Mouse (Mus musculus): ENCODE results near the gene Jsrp1. TPM values are rescaled to one million over a fixed set of nuclear protein-coding genes. Genes with fewer than 3 reads are reported as not detected.

Gene Jsrp1
- total and polyA plus RNA-seq, 3 experiments = 0.39 TPM; not detected in 2

DNA sequence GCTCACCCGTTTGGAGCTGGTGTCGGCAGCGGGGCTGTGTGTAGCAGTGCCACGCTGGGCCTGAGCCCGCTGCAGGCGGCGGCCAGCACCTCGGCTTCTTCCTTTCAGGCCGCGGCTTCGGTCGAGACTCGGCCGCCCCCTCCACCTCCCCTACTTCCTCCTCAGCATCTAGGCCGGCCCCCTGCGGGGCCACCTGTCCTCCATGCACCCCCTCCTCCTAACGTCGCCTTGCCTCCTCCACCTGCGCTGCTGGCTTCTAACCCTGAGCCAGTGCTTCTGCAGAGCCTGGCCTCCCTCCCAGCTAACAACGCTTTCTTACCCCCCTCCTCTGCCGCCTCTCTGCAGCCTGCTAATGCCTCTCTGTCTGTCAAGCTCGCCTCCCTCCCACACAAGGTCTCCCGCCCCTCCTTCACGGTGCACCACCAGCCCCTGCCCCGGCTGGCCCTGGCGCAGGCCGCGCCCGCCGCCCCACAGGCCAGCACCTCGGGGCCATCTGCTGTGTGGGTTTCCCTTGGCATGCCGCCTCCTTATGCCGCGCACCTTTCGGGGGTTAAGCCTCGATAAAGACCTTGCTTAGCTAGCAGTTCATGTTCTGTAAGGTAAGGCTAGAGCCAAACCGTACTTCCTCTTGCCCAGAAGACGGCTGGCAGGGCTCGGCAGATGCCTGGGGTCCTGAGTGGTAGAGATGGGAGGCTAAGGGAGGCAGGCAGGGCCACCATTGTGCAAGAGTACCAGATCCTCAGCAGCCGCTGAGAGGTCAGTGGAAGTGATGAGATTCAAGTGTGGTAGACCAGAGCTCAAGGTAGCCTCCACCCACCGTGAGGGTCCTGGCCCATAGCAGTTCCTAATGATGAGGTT lies 20.9 kb downstream of the Jsrp1 start:
- peak; percentile 19 for DNase-seq (ENCODE audit: low read depth, low spot score)
- H3K79me2 ChIP-seq (ENCODE audit: control insufficient read depth, insufficient read depth, low read length, poor library complexity) = peaks cover 12% of the 10 kb centered on the region
- peaks cover 0 to 6% of the 10 kb centered on the region in 2 experiments; a peak in 2 of 4 replicates for H3K4me1 ChIP-seq (ENCODE audit: control insufficient read depth in 1 of 2, insufficient read depth in 2 of 2, low read length in 2 of 2)
- no peaks in the 10 kb centered on the region for H3K9me3 ChIP-seq (replicated peaks; ENCODE audit: insufficient read depth, low read length)
- no peak overlapping the region for H3K9ac ChIP-seq (ENCODE audit: control insufficient read depth, low read depth, low read length, poor library complexity, severe bottlenecking)
- no peaks in the 10 kb centered on the region for H3K27me3 ChIP-seq (ENCODE audit: control insufficient read depth in 1 of 2, insufficient read depth in 2 of 2, low read length in 2 of 2)
- H3K27ac ChIP-seq (ENCODE audit: control insufficient read depth, low read depth, low read length) = no peak overlapping the region
- H3K4me3 ChIP-seq (ENCODE audit: control insufficient read depth in 1 of 2, insufficient read depth in 1 of 2, low read depth in 2 of 2, low read length in 2 of 2) = no peak overlapping the region
- H3K36me3 ChIP-seq (ENCODE audit: control insufficient read depth in 1 of 2, insufficient read depth in 2 of 2, low read length in 2 of 2) = peaks cover 7 to 10% of the 10 kb centered on the region in 2 experiments; a peak in 3 of 4 replicates
- peak in 1 of 2 experiments; percentile 21; a peak in 1 of 4 replicates for TF ChIP-seq POLR2A (IDR thresholded peaks at IDR 0.05; ENCODE audit: control insufficient read depth in 1 of 2, insufficient read depth in 1 of 2, low read depth in 1 of 2, low read length in 2 of 2, poor library complexity in 1 of 2)
- no peak for TF ChIP-seq HCFC1 (IDR thresholded peaks at IDR 0.05; ENCODE audit: low read depth, low read length)
- TF ChIP-seq KAT2A (conservative IDR thresholded peaks at IDR 0.05; ENCODE audit: low read depth, low read length) = no peak
- no peak for TF ChIP-seq ETS1 (IDR thresholded peaks at IDR 0.05; ENCODE audit: low read depth, low read length)
- no peak for TF ChIP-seq ELF1 (IDR thresholded peaks at IDR 0.05; ENCODE audit: low read depth, low read length)
- 0 out of 2 replicates have a peak, but pooled peaks have one; percentile 21 for TF ChIP-seq POLR2AphosphoS2 (IDR thresholded peaks at IDR 0.05; ENCODE audit: low read length)
- TF ChIP-seq UBTF (IDR thresholded peaks at IDR 0.05; ENCODE audit: borderline replicate concordance, insufficient read depth, low read depth, low read length) = no peak
- TF ChIP-seq MAZ (IDR thresholded peaks at IDR 0.05; ENCODE audit: low read depth, low read length) = no peak
- no peak for TF ChIP-seq POLR2AphosphoS5 (IDR thresholded peaks at IDR 0.05; ENCODE audit: borderline replicate concordance, low read depth, low read length)

- Histone ChIP-seq H3K4me3 (ENCODE audit: control insufficient read depth in 1 of 2, insufficient read depth in 1 of 2, low read depth in 2 of 2, low read length in 2 of 2) (no peak overlapping the region), H3K27me3 (ENCODE audit: control insufficient read depth in 1 of 2, insufficient read depth in 2 of 2, low read length in 2 of 2) (no peaks in the 10 kb centered on the region), H3K27ac (ENCODE audit: control insufficient read depth, low read depth, low read length) (no peak overlapping the region), H3K79me2 (ENCODE audit: control insufficient read depth, insufficient read depth, low read length, poor library complexity) (peaks cover 4% of the 10 kb centered on the region), H3K9ac (ENCODE audit: control insufficient read depth, low read depth, low read length, poor library complexity, severe bottlenecking) (no peak overlapping the region), H3K4me1 (ENCODE audit: control insufficient read depth in 1 of 2, insufficient read depth in 2 of 2, low read length in 2 of 2) (peaks cover 0 to 2% of the 10 kb centered on the region in 2 experiments; a peak in 2 of 4 replicates), H3K9me3 (replicated peaks; ENCODE audit: insufficient read depth, low read length) (no peaks in the 10 kb centered on the region), H3K36me3 (ENCODE audit: control insufficient read depth in 1 of 2, insufficient read depth in 2 of 2, low read length in 2 of 2) (peaks cover 3 to 13% of the 10 kb centered on the region in 2 experiments; a peak in 3 of 4 replicates)
- TF ChIP-seq SMC3 (IDR thresholded peaks at IDR 0.05; ENCODE audit: low read depth, low read length) (no peak), RCOR1 (IDR thresholded peaks at IDR 0.05; ENCODE audit: low read depth, low read length) (no peak), ZC3H11A (IDR thresholded peaks at IDR 0.05; ENCODE audit: low read depth, low read length) (no peak), HCFC1 (IDR thresholded peaks at IDR 0.05; ENCODE audit: low read depth, low read length) (no peak), ZNF384 (IDR thresholded peaks at IDR 0.05; ENCODE audit: low read depth, low read length) (no peak), RAD21 (IDR thresholded peaks at IDR 0.05; ENCODE audit: low read depth, low read length) (no peak), CHD1 (IDR thresholded peaks at IDR 0.05; ENCODE audit: low read depth, low read length) (no peak), MAX (IDR thresholded peaks at IDR 0.05; ENCODE audit: low read length) (no peak)
- DNase-seq (ENCODE audit: low read depth, low spot score) = no peak
These were observed 21.7 kb downstream of the Jsrp1 start for GRCm38 (mm10) chr10:80791476-80792174.
